Mouse (Mus musculus): ENCODE measurements around the gene Ppp2r5e.
"Not testable (repeated sequence)": the region's sequence is repeated elsewhere in the genome, so short reads cannot be mapped to it uniquely, and the experiment has no call there.

Ppp2r5e gene

DNA sequence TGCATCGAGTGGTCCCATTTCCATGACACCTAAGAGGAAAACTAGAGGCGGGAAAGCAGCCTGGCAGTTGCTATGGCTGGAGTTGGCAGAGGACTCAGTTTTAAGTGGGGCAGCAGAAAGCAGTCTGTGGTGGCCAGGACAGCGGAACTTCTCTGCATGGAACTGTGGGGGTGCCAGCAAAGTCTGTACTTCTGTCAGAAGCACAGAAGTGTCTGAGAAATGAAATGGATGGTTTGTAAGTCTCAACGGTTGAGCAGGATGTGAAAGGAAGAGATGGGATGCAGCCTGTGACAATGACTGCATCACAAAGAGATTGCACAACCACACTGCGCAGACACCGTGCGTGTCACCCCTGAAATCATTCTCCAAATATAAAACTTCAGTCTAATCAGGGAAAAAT is 149.8 kb downstream of the Ppp2r5e start:
- no peak for DNase-seq (ENCODE audit: low spot score)

GRCm38 (mm10) chr12:75432400-75432799 is 163.6 kb downstream of the Ppp2r5e start:
- not testable (repeated sequence) for DNase-seq (ENCODE audit: low spot score)

- DNase-seq (ENCODE audit: low spot score), result no peak
These were observed 166.2 kb downstream of the Ppp2r5e start for GRCm38 (mm10) chr12:75429685-75430396.

DNA sequence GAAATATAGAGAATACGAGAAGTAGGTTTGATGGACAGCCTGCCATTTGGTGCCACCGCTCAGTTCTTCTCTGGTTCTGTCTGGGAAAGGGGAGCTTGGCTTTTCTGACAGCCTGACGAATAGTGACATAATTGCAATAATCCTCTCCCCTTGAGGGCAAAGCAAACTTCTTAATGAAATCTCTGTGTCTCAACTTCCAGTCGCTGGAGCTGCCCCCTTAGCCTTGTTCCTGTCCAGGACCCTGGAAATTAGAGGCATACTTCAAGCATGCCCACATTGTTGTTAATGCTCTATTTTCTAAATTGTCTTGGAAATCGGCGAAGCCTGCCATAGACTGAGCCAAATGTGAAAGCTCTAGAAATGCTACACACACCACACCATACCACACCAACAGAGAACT is 167.3 kb downstream of the Ppp2r5e start:
- no peak for DNase-seq (ENCODE audit: low spot score)

DNA sequence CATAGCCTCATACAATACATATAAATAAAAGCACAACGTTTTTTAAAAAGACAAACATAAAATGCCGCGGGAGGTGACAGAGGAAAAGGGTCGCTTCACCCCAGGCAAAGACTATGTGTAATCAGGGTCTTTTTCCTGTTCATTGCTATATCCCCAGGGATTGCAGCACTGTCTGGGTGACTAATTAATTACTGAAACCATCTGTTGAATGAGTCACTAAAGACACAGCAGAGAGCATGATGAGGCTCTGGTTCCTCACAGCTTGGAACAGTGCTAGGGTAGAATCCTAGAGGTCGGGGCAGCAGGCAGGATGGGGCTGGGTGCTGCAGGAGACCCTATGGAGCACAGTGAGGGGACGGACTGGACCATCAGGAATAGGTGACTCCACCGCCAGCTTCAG is 170.2 kb downstream of the Ppp2r5e start:
- DNase-seq (ENCODE audit: low spot score), result no peak

DNA sequence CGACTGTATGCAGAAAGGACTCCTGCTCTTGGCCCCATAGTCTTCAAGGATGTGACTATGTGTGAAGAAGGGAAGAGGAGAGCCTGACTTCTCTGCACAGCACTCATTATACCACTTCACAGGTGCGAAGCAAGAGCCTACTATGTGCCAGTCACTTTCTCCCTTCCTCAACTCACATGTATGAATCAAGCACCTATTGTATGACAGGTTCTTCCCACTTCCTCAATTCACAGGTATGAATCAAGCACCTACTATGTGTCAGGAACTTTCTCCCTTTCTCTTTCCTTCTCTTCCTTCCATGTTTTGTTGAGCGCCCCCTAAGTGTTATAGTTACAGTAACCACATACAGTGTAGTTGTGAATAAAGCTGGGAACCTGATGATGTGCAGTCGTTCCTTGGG is 171.2 kb downstream of the Ppp2r5e start:
- DNase-seq (ENCODE audit: low spot score), result no peak

DNA sequence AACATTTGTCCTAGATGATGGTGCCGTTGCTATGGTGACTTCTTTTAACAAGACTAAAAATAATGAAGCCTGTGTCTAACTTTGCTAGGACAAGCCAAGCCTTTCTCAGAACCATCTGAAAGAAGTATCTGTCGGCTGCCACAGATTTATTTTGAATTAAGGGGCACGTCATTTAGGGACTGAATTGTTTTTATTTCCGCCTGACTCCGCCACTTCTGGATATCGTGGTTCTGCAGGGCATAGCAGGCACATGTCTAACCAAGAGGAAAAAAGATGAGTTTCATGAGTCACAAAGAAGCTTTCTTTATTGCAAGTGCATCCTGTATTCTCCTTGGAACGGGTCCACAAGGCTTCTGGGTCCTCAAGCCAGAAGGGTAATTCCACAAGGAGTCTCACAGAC is 171.7 kb downstream of the Ppp2r5e start:
- no peak for DNase-seq (ENCODE audit: low spot score)

GRCm38 (mm10) chr12:75416681-75417080 is 179.4 kb downstream of the Ppp2r5e start, which contains the start of gene Gphb5:
Gene Gphb5, minus strand, starts transcription at chr12:75416781.
- no peak for DNase-seq (ENCODE audit: low spot score)

DNA sequence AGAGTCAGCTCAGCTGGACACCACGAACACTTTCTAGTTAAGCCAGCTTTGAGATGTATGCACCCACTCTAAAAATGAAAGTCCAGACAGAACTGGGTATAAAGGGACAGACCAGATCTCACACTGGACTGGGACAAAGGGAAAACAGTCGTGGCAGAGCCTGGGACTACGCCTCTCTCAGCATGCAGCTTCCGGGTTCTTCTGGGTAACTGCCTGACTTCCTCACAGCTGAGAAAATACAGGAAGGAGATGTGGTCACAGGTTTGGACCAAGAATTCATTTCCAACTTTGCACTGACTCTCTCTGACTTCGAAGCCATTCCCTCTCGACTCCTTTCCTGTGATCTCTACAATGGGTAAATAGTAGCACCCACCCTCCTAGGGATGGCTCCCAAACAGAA is 181.1 kb downstream of the Ppp2r5e start:
- no peak for DNase-seq (ENCODE audit: low spot score)

DNA sequence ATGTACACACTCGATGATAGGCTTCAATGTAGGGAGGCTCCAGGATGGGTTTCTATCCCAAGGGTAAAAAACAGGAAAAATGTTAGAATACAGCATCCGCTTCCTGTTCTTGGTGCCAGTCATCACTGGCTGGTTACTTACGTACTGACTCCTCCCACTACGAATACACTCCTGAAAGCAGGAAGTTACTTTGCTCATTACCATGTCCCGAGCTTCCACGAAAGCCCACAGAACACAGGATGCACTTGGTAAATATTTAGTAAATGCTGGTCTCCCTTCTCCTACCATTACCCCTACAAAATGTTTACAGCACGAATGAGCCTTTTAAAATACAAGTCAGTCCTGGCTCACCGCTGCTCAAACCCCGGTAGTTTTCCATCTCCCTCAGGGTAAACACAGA is 183.1 kb downstream of the Ppp2r5e start:
- DNase-seq (ENCODE audit: low spot score), result no peak
